Mouse (Mus musculus): ENCODE measurements around the gene Atp5j.

Gene Atp5j

DNA sequence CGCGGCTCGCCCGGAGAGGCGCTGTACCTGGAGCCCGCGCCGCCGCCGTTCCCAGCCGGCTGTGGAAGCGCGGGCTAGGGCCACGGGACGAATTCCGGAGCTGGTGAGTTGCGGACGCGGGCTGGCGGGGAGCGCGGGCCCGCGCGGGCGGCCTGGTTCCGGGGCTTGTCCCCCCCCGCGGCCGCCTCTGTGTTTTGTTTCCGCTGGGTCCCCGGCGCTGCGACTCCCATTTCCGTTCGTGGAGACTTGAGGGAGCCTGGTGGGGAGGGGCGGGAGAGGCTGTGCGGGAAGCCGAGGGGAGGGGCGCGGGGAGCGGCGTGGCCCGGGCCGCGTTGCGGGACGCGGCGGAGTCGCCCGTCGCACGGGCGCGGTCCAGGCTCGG, at the start of gene Atp5j:
Gene Atp5j, minus strand, starts transcription at position 185 of the 382 bp plus-strand sequence.
- DNase-seq, result peak; percentile 87

DNA sequence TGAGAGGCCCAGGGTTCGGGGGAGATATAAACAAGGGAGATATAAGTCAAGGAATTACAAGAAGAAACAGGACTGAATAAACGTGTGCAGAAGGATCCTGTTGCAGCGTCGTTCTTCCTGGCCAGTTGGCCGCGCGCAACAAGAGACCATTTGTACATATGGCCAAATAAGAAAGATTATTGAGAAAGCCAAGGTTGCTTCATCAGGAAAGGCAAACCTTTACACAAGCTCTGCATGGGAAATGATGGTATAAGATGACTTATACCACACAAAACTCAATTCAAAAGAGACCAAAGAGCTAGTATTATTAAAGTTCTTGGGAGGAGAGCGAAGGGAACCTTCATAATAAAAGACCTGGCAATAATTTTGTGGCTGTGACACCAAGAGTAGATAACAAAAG, 49.1 kb upstream of the Atp5j start:
- DNase-seq, result no peak

DNA sequence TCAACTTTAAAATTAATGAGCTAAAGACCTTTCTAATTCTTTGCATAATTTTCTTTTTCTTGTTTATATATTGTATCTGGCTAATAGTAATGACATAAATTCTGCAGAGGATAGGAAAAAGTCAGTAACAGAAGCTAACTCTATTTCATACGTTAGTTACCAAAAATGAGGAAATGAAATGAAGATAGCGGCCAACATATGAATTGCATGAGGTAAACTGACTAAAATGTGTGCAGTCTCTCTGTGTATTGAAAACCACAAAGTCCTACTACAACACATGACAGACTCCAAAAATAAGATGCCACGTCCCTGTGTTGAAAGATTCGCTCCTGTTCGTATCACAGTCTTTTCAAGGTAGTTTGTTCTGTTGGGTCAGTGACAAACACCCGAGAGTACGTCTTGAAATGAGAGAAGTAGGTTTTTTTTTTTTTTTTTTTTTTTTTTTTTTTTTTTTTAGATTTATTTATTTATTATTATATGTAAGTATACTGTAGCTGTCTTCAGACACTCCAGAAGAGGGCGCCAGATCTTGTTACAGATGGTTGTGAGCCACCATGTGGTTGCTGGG, 46.4 kb upstream of the Atp5j start:
- no peak for DNase-seq

DNA sequence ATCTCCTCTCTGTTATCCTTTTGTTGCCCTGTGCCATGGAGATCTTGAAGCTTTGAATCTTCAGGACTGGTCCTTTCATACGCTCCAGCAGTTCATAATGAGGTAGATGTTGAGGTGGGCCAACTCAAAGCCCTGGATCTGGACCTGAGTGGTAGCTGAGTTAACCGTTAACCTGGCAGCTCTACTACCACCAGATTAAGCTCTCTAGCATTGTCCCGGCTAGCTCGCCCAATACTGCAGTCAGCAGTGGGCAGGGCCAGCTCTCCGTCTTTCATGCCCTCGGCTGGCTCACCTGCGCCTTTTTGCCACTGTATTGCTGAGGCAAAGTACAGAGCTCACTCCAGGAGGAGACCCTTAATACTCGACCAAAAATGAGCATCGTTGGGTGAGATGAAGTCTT, 45.7 kb upstream of the Atp5j start:
- no peak for DNase-seq

DNA sequence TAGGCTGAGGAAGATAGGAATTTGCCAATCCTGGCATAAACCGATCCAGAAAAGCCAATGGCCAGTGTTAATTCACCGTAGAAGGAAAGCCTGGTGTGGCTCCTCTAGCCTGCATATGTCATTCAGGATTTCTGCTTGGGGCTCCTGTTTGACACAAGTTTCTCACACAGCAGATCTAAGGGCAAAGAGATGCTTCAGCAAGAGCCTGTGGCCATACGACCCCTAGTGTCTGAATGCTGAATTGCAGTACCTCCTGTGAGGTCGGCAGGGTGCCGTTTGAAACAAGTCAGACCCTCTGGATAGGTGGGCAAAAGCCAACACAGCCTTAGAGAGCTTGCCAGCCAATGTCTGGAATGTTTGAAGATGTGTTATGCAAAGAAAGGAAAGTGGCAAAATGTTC, 43.7 kb upstream of the Atp5j start:
- peak; percentile 62 for DNase-seq

DNA sequence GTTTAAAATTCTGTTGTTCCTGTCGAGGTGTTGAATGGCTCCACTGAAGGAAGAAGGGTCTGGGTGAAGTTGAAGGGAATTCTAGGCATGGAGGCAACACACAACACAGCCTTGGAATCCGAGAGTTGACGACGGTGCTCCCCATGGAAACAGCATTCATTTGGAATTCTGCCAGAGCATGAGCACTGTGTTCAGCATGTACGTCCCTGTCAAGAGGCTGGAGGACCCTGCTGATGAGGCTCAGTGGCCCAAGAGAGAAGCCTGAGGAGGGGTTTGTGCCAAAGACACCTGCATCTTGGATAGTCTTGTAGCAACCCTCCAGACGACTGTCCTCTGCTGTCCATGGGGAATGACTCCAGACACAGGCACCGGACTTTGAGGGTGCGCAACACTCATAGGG, 40.7 kb upstream of the Atp5j start:
- no peak for DNase-seq

DNA sequence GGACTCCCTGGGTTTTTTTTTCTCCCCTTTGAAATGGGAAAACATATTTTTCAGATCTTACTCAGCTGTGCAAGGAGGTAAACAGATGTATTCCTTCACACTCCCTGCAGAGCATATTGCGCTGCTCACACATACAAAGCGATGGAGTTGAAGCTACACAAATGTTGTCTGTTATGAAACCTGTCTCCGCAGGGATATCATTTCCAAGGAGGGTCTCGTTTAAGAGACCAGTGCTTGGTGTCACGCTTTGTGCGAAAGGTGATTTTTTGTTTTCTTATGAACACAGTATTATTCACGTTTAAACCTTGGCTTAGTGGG, 40.3 kb upstream of the Atp5j start:
- DNase-seq, result no peak

DNA sequence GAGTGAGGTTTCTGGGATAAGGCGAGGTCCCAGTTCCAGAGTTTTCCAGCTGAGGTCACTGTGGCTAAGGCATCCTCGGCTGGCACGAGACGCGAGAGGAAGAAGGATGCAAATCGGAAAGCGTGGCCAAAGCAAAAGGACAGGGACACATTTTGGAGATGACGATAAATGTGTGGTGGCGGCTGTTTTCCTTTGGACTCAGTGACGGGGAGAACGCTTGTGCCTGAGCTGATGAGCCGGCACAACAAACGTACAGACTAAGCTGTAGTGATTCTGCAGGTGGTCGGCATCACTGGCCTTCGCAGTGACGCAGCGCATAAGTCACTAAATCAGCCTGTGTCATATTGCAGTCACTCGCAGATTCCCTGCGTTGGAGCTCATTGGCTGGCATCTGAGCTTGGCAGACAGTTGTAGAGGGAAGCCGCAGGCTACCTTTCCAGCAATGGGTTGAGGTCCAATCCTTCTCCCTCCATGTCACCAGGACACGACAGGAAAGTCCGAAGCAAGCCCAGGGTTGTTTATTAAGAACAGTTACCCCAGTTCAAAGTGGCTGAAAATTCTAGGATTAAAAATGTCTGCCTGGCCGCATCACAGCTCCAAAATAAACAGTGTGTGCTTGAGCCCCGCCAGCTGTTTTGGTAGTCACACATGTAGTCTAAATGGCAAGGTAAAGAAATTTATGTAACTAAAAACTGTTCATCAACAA, 39.7 kb upstream of the Atp5j start:
- no peak for DNase-seq

DNA sequence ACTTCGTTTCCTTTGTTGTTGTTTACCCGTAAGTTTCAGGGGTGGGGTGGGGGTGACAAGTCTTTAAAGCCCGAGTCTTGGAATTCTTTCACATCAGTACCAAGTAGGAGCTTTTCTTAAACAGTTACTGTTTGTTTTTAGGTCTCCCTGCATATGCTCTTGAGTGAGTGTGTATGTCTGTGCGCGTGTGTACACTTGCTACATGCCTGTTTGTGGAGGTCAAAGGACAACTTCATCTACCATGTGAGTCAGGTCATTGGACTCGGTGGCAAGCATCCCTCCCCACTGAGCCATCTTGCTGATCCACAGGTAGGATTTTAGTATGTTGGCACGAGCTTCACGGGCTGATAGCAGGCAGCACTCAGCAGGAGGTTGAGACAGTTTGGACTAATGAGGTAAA, 38.4 kb upstream of the Atp5j start:
- no peak for DNase-seq

DNA sequence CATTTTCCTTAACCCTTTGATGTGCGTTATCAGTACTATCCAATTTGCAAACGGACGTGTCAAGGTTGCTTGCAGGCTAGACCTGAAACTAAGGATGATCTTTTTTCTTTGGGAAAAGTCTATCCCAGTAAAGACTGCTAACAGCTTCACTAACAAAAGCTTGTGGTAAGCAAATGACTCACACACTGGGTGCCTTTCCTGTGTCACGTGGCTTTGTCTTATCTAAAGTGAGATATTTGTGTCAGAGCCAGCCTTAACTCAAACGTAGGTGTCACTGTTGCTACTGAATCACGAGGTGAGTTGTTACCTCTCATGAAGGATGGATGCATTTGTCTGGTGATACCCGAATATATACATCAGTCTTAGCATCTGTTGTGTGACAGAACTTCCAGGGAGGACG, 29.2 kb upstream of the Atp5j start:
- no peak for DNase-seq

DNA sequence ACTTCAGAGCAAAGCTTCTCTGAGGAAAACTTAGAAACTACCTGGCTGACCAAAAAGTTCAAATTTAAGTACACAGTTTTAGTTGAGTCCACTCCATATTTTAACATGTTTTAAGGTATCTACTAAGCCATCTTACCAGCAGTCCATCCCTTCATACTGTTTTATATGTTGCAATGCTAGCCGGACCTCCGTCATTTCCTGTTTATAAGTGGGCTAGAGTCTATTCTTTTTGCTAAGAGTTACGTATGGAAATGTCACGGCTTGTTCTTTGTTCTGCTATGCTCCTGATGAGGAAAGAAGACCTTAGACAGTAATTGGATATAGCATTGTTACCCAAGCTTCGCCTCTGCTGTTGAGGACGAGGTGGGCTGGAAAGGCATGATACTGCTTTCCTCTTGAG, 18.1 kb upstream of the Atp5j start:
- DNase-seq, result no peak

DNA sequence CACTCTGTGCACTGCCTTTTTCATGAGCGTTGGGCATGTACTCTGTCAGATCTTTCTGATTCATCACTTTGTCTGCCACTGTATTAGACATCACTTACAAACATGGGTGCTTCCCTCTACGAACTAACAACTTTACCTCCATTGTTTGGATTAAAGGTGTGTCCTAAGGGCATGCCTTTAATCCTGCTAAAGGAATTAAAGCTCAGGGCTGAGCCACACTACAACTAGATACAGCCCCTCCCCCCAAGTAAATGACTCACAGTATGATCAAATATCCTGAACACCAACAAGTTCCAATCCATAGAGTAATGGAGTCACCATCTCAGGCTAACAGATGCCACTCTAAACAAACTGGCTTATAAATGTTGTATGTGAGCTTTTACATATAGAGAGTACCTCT, 3.2 kb upstream of the Atp5j start:
- DNase-seq, result no peak

DNA sequence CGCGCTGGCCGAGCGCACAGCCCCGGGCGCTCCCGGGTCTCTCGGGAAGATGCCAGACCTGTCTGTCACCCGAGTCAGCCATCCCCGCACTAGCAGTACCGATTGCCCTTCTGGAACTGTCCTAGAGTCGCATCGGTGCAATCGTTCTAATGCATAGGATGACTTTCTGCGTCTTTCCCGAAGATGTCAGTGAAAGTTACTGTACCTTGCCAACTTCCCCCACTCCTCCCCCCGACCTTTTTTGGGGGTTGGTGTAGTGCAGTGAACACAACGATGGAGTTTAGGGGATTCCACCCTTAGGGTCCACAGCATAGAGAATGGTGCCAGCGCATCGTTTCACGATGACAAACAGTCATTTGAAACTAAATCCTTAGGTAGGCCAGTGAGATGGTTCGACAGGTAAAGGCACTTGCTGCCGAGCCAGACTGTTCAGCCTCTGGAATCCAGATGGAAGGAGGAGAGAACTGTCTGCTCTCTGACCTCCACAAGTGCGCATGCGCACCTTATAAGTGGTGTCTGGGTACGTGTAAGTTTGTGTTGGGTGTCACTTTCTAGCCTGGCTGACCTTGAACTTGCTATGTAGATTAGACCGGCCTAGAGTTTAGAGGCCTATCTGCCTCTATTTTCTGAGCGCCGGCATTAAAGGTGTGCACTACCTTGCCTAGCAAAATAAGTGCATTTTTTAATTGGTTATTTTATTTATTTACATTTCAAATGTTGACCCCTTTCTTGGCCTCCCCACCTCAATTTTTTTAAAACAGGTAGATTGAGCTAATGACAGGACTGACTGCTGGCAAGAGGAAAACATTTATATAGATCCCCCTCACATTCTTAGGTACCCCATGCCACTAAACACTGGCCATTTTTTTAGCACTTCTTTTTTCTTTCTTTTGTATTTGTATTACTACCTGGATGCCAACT, 658 bp upstream of the Atp5j start:
- peak; percentile 81 for DNase-seq

DNA sequence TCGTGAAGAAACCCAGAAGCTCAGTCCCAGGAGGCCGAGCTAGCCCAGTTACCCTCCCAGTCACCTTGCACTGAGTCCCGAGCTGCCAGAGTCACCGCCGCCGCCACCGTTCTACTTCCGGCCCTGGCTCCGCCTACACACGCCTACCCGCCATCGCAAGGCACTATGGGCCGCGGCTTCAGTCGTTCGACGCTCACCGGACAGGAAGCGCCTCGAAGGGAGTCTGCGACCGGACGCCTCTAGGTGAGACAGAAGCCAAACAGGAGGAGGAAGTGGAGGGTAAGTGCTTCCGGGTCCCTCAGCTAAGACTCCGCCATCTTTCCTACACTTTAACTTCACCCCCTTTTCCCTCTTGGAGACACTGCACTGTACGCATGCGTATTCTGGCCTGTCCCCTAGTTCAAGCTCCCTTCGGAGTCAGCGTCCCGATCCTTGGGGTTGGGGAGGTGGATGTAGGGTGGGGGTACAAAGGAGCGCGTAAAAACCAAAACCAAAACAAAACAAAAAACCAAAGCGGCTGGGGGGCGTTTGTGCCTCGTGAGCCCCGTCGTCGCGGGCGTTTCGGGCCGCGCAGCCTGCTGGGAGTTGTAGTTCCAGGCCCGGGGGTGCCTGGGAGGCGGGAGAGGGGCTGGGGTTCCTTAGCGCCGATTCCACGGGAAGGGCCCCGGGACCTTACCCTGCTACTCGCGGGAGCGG, 532 bp downstream of the Atp5j start, which contains the start of gene Gabpa:
Gene Gabpa, plus strand, starts transcription at position 181 of the 696 bp plus-strand sequence.
- DNase-seq, result peak; percentile 97

DNA sequence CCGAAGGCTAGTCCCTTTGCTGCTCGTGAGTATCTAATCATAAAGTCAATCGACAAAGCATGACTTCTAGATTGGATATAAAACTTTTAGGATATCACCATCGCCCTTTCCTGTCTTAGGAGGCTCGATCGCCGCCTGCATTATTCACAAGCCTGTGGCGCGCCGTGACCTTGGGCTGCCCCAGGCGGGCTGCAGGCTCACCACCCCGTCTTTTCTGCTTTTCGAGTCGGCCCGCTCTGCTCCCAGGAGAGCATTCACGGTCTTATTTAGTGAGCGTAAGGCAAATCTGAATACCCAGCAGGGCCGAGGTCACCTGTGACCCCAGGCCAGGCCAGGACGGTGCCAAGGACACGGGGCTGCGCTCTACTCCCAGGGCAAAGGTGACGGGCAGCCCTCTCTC, 1.1 kb downstream of the Atp5j start:
- no peak for DNase-seq

DNA sequence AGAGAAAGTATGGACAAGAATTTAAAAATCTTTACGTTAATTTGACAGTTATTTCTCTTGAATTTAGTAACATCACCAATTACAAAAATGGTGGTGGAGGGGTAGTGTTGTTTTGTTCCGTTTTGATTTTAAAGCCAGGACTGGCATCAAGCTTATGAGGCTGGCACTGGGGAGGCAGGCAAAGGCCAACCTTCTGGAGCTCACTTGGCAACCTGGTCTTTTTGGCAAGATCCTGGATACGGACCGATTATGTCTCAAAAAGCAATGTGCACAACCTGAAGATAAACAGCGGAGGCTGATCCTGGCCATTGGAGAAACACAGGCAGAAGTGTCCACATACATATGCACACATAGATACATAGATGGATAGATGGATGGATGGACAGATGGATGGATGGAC, 2.7 kb downstream of the Atp5j start:
- DNase-seq, result peak; percentile 86

DNA sequence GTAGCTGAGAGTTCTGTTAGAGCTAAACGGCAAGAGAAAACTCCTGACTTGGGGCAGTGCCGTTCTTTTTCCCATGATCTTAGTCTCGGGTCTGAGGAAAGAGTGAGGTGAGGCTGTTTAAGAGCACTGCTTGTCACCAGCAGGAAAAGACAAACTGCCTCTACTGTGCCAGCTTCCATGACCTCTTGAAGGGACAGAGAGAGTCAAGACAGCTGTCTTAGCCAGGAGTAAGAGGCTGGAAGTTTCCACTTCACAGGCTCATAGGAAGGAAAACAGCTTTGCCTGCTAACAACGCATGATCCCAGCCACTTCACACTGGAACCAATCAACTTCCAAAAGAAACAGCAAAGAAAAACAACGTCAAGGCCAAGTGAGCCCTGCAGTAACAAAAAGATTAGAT, 3.7 kb downstream of the Atp5j start:
- DNase-seq, result no peak

DNA sequence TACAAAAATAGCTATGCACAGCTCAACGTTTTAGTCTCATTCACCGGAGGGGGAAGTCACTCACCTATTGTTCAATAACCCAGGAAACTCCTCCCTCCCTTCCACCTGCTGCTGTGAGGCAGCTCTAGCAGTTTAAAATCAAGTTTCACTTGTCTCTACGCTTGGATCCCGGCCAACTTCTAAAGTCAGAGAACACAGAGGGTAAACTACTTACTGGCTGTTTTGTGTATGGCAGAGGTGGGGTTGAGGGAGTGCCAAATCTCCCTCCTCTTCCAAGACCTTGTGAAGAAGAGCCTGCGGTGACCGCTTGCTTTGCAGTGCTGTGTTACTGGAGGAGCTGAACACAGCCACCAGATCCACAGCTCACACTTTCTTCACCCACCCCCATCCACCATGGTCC, 10.4 kb downstream of the Atp5j start:
- DNase-seq, result no peak

DNA sequence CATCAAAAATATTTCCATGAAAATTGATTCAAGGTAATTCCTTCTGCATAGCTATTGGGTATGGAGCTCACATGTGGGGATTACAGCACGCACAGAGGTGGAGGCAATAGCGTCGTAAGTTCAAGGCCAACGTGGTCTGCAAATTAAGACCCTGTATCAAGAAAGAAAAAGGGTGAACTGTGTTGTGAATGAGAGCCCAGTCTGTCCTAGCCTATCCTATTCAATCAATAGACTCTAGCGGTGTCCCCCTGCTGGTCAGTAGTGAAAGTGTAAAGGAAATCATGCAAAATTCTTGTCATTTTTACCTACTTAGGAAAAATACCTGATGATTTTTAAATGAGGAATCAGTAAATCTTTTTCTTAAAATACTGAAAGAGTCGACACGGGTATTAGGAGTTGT, 18.0 kb downstream of the Atp5j start:
- no peak for DNase-seq

DNA sequence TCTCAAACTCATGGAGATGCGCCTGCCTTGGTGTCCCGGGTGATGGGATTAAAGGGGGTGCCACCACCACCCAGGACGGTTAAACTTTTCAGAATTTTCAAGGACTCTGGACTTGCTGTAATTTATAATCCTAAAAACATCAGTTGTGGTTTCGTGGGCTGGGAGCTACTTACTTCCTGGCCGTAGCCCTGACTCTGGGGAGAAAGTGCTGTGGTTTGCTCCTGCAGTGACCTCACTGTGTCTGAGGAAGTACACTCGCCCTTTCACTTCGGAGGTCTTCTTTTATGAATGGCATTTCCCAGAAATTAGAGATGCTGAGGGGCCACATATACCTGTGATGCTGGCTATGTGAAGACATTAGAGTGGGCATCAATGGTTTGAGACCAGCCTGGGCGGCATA, 20.9 kb downstream of the Atp5j start:
- no peak for DNase-seq

DNA sequence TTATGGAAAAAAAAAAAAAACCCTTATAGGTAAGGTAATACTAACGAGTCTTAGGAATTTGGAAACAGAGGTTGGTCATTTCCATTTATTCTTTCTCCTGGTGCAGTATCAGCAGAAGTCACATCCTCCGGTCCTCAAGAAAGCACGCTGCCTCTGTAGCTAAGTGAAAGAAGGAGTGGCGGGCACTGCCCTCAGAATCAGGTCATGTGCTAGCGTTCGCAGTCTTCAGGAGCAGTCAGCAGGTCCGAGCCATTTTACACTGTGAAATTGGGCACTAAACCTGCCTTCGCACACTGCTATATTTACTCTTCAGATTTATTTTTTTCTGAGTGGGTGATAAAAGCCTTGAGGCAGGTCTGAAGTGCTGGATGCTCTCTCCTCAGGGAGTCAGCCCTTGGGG, 21.6 kb downstream of the Atp5j start:
- no peak for DNase-seq

DNA sequence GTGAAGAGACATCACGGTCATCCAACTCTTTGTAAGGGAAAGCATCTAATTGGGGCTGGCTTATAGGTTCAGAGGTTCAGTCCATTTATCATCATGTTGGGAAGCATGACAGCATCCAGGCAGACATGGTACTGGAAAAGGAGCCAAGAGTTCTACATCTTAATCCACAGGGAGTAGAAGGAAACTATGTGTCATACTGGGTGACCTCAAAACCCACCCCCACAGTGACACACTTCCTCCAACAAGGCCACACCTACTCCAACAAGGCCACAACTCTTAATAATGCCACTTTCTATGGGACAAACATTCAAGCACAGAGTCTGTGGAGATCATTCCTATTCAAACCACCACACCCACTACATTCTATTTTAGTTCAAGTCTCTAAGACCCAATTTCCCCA, 25.2 kb downstream of the Atp5j start:
- DNase-seq, result no peak

DNA sequence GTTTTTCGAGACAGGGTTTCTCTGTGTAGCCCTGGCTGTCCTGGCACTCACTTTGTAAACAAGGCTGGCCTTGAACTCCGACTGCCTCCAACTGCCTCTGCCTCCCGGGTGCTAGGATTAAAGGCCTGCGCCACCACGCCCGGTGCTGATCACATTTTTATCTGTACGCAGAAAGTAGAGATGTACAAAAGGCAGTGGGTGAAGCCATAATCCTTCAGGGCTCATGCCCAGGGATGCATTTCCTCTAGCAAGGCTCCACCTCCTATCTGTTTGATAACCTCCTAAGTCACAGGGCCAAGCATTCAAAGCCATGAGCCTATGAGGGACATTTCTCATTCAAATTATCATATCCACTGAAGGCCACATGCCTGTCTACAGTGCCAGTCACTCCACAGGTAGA, 27.6 kb downstream of the Atp5j start:
- DNase-seq, result no peak

DNA sequence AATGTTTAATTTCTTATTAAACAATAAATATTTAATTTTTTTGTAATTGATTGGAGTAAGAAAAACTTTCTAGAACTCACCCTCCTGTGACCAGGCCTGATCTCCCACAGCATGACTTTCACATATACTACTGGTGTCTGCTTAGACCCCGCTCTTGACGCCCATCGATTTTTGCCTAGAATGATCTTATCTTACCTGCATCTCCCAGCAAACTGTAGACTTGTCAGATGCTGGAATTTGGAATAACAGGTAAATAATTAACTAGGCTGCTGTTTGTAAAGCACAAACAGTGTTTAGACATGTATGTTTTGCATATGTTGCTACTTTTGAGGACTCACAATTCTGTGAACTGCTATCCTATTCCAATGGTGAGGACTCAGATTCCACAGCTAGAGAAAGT, 29.2 kb downstream of the Atp5j start:
- no peak for DNase-seq
